Mouse (Mus musculus) hematopoietic stem cell, adult 5-6 weeks (primary cell): ENCODE measurements around the gene Ccdc148. TPM values are rescaled to one million over a fixed set of nuclear protein-coding genes. Genes with fewer than 3 reads are reported as not detected.

Source experiments
- ATAC-seq, 2 experiments: fragments of 125-278 bp in 1 of 2; replicated peaks in 1 of 2; 2 replicates each; pipeline ENCODE4 v1.8.0; 2016 to 2017; ENCODE audit warnings: inconsistent platforms in 2 of 2, mild to moderate bottlenecking in 2 of 2, moderate number of reproducible peaks in 2 of 2, low read depth in 1 of 2, moderate TSS enrichment in 1 of 2; ENCODE audit not compliant: low FRiP score in 2 of 2, poor library complexity in 2 of 2, severe bottlenecking in 2 of 2, insufficient read depth in 1 of 2, low TSS enrichment in 1 of 2
- total RNA-seq: library from RNA; stranded (forward); fragments of 172-1452, 232-1000 nt; gene quantifications from 2 replicates; pipeline ENCODE4 v1.2.3, GENCODE M21; 2017

Ccdc148 gene
- total RNA-seq, 1 experiment from 2014 or later = 0.45 TPM

DNA sequence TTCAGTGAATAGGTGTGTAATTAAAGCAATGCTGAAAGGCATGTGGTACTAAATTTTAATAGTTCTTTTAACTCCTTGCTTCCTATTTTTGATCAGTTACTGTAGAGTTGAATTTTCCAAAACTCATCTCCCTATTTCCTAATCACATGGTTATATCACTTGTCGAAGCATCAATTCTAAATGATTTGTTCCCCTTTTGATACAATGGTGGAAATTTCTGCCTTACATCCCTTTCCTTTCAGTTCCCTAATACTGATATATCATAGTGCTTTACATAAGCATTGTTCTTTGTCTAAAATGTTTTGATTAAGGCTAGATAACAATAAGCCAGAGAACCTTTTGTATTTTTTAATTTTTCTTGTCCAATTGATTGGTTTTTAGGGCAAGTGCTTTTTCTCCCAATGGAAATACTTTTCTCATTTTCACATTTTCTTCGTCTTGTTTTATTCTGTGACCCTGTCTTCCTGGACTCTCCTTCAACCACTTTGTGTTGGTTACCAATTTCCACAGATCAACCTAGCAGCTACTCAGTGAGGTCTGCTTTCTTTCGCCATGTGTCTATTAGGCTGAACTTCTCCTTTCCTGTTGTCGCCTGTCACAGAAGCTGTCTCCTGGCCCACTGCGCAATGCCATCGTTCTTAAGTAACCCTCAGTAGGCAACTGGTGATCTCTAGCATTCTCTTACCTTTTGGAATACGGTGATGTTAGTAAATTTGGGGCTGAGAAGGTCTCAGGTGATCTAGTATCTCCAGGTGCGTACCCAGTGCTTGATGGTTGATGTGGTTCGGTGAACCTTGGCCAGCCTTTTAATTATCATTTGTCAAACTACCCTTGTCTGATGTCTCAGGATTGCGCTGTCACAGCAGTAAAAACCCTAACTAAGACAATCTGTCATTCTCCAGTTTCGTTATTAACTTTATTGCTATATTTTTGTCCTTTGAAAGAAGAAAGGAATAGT is 23.9 kb upstream of the Ccdc148 start:
- ATAC-seq = peak in 1 of 2 experiments; percentile 83; a peak in 1 of 4 replicates

DNA sequence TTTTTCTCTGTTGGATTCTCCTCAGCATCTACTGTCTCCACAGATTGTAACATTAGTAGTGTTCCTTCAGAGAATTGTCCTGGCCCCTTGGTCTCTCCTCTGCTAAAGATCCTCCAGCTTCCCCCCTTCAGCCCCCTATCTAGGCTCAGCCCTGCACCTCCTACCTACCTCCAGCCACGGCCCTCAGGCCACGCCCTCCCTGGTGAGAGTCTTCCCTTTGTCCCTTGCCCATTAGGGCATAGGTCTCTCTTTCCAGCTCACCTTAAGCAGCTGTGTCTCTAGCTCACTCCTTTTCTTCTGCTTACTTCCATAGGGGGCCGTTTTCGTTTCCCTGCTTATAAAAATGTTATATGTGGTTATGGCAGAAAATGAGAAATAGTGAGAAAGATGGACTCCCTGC is 23.1 kb upstream of the Ccdc148 start:
- no peak for ATAC-seq

DNA sequence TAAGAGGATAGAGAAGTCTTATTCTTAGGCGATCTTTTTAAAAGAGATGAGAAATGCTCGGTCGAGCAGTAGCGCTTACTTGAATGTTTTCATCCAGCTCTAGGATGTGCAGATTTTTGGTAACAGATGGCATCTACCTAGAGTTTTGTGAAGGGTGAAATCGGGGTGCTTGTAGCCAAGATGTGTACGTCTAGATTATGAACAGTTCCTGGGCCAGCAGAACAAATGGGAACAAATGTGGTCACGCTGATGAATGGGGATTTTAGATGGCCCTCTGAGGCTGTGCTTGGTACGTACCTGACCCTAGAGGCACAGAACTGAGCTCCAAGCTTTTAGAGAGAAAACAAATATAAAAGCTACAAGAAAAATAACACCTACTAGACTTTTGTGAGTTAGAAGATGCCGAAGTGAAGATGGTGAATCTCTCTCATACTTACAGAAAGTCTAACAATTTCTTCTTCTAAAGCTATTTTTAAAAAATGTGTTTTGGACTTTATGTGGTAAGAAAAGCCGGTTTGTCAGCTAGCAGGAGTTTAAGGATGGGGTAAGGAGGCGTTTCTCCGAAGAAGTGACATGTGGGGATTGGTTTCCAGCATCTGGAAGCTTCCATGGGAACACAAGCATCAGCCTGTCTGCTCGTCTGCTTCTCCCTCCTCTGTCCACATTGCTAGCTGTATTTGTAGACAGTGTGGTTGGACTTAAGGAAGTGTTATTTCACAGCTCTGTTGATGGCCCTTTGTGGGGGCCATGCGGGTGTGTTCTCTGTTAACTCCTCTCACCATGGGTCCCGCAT is 21.0 kb upstream of the Ccdc148 start:
- ATAC-seq = no peak

DNA sequence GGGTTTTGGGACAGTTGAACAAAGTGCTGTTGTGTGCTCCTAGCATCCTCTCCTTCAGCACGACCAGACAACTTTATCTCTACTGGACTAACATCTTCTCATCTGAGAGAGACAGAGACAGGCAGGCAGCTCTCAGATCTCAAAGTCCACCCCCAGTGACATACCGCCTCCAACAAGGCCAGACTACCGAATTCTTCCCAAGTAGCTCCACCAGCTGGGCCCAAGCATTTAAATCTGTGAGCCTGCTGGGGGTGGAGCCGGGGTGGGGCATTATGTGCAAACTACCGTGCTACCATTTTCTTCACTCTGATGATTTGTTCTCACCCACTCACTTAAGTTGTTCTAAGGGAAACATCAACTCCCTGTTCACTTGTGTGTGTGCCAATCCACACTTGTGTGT is 19.0 kb upstream of the Ccdc148 start:
- no peak for ATAC-seq

DNA sequence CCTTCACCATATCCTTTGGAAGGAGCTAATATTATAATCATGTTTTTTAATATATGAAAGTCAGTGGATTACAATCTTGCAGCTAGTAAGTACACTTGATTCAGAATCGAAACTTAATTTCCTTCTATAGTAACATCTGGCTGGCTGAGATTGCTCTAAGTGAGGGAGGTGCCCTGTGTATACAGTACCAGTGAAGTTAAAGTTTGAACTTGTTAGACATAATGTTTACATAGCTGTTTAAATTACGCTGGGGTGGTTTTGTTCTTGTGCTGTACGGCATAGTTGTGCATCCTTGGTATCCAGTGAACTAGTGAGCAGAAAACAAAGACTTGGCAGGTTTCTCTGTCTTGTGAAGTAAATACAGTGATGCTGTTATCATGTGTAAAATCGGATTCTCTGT is 18.5 kb upstream of the Ccdc148 start:
- no peak for ATAC-seq

DNA sequence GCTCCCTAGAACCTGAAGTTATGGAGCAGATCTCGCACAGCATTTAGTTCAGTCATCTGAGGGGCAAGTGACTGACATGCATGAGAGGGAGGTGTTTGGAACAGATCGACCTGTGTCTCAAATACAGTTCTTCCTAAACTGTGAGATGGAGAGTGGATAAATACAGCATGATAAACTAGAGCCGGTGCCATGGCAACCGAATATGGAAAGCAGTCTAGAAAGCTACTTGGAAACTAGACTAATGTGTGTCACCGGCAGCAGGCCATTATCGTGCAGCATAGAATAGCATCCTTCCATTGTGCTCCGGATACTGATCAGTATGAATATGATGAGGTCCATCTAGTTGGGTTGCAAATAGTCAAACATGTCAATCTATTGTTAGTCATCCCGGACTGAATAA is 17.7 kb upstream of the Ccdc148 start:
- ATAC-seq = no peak

DNA sequence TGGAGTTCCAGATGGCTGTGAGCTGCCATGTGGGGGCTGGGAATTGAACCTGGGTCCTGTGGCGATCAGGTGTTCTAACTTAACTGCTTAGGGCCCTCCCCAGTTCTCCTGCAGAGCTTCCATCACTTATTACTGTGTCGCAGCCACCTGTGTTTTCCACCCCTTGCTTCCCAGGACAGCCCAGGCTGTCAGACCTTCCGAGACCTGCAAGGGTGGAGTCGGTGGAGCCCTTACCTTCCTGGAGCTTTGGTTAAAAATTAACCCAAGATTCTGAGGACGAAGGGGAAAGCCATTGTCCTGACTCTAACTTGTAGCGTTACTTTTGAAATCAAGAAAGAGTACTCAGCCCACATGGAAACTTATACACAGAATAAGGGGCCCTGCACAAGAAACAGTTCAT is 15.4 kb upstream of the Ccdc148 start:
- no peak for ATAC-seq

DNA sequence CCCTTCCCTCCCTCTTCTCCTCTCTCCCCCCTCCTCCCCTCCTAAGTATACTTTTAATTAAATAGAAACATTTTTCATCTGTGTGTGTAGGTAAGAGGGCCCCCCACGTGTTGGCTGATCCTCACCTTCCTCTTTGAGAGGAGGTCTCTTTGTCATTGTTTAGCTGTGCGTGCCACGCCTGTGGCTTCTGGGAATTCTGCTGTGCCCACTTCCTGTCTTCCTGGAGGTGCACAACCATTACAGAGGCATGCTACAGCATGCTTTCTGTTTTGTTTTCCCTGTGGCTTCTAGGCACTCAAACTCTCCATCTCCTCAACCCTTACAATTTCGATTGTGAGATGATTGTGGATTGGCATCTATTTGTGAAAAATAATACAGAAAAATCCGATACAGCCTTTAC is 11.1 kb upstream of the Ccdc148 start:
- ATAC-seq = no peak

DNA sequence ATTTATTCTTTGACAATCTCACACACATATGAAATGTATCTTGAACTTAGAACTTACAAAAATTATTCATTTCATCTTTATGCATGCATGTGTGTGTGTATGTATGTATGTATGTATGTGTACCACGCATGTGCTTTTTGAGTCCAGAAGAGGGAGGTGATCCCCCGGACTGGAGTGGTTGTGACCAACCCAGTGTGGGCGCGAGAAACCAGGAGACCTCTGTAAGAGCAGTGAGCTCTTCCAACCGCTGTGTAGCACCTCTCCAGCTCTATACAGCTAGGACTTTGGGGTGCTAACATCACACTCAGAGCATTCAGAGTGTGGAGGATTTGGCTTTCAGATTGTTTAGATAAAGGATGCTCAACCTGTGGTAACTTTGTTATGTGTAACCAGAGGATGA is 10.1 kb upstream of the Ccdc148 start:
- no peak for ATAC-seq

DNA sequence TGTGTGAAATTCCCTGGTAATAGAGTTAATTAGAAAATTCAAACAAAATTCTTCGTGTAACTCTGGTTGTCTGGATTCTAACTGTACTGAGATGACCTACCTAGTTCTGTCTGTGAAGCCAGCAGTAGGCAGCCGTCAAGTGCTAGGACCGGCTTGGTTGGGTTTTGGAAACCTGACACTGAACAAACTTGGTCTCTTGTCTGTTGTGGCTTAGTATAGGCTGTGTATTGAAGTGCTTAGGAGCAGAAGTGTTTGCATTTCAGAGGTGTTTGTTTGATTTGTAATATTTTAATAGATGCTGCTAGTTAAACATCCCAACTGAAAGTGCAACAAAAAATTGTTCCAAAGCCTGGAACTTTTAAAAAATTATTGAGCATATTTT is 9.7 kb upstream of the Ccdc148 start:
- ATAC-seq = no peak

DNA sequence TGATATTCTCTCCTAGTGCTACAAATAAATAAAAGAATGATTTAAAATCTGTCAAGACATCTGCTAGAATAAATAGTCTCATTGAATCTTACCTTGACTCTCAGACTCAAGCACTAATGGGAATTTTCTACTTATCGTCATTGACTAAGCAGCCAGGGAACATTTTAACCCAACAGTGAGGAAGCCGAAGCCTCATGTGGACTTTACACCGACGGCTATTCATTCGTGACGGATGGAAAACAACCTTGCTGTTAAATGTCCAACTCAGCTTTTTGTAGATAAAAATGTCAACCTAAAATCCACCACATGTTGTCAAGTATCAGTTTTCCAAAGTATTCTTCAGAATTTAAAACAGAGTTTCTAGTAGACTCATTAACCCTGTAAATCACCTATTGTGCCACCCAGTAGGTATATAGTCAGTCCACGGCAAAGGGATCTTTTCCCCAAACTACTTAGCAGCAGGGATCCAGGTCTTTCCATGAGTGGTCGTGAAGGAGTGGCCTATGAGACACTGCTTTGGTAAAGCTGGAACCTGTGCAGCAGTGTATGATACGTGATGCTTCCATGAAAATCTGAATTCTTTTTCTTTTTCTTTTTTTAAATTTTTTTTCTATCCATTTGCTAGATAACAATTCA is 9.2 kb upstream of the Ccdc148 start:
- no peak for ATAC-seq

DNA sequence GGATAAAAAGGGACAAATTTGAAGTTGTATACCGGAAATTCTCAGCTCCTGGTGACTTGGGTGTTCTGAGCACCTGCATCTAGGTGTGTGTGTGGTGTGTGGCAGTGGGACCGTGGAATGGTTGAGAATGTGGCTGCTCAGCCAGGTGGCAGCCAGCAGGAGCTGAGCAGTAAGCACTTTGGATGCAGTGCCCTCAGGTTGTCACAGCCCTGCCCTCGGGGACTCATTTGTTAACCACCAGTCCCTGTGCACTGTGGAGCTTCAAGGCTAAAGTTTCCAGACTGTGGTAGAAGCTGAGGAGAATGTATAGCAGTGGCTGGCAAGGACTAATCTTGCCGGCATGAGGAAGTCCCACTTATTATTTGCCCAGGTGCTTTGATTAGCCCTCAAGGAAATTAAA is 7.3 kb upstream of the Ccdc148 start:
- ATAC-seq = no peak

DNA sequence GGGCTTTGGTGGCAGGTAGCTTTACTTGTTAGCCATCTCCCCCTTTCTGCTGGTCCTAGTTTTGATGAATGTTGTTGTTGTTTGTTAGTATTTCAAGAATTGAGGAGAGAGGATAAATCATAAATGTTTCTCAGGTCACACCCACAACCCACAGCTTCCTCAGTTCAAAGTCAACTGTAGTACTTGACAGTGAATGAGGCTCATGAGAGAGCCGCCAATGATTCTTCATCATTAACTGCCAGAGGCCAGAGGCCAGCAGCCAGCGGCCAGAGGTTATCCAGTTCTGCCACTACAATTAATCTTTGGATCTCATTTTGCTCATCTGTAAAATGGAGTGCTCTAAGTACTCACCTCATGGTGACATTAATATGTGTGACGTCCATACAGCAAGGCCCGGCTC is 6.5 kb upstream of the Ccdc148 start:
- ATAC-seq = no peak

DNA sequence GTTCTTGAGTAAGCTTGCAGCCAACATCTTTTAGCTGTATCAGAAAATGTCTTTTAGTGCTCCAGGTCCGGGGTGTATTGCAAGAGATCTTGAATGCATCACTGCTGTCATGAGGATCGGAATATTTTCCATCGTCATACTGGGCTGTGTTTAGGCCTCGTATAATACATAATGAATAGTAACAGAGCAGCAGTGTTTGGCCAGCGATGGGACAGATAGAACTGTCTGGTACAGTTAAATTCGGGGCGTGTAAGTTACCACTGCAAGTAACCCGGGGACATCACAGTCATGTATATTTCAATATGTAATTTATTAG is 1.8 kb upstream of the Ccdc148 start:
- no peak for ATAC-seq

DNA sequence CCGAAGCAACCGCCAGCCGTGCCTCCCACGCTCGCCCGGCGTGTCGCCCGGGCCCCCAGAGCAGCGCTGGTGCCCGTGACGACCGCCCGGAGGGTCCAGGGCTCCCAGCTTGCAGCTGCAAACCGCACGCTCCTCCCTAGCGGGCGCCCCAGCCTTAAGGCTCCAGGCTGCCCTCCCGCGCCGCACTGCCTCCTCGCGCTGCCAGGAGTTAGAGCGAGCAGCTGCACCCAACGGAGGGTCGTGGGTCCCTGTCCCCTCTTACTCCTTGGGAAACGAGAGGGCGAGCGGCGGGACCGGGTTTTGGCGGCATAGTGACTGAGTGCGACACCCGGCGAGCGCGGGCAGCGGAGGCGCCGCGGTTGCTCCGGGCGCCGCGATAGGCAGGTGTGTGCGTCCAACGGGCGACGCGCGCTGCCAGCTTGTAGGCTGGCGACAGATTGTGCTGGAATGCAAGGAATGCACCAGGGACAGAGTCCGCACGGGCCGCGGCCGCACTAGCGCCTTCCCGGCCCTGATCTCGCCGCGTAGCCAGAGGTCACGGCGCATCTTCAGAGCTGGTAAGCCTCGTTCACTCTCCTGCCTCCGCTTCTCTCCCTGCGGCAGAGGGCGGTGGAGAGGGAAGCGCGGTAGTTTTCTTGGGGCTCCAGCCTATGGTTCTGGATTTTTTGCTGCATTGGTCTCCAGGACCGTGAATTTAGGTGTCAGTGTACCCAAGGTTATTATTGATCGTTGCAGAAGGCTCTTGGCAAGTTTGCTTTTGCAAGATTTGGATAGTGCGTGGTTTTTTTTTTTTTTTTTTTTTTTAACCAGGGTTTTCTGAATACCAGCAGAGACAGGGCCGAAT is 1.2 kb upstream of the Ccdc148 start:
- peak; percentile 32 to 61 for ATAC-seq

DNA sequence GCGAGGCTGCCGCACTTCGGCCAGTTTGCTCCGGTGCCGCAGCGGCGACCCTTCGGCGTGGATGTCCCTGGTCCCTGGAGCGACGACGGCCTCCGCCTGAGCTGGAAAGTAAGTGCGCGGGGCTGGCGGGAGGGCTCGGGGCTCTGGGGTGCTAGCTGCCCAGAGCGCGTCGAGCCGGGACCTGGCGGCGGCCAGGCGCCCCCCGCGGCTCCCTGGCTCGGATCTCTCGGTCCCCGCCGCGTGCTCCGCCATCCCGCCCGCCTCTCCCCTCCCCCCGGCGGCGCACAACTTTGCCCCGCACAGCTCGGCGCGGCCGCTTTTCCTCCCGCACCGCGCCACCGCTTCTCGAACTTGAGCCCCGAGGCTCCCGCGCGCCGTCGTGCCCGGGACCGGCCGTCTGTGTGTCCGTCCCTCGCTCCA is 548 bp upstream of the Ccdc148 start:
- ATAC-seq = no peak

DNA sequence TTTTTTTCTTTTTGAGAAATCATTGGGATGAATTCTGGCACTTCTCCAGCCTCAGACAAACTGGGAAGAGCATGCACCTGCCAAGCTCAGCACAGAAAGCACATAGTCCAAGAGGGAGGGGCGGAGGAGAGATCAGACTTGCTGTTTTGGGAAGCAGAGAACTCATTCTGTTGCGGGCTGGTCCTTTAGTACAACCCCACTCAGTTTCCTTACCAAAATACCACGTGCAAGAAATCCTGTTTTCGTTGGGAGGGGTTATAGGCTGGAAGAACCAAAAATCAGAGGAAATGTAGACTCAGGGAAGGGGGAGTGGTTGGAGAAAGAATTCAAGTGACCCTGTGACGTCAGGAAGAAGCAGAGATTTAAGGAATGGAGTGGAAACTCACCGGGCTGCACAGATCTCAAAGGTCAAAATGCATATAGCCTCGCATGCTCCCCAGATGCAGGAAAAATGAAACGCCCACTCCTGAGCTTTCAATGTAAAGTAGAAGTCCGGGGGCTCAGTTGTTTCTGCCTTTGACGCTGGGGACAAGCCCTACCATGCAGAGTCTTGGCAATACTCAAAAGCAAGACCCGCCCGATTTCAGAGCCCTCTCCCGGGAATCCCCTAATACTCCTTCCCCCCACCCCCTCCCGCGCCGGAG is 400 bp downstream of the Ccdc148 start:
- peak in 1 of 2 experiments; percentile 16; a peak in 1 of 4 replicates for ATAC-seq
